Mouse (Mus musculus) mature B cell (primary cell): ENCODE data around the gene Zfp600.
"Not testable (repeated sequence)": the region's sequence is repeated elsewhere in the genome, so short reads cannot be mapped to it uniquely, and the experiment has no call there.

Experiments used
- in situ Hi-C: fragments of 300-500 bp; cut with MboI; formaldehyde crosslinking; loops from 2 replicates; pipeline ENCODE4 v1.14.3; 2019

Gene Zfp600

GRCm38 (mm10) chr4:146156524-146156923 is at the start of gene Zfp600:
TSS of gene Zfp600 (plus strand) at chr4:146156824.
- in situ Hi-C loops = not testable (repeated sequence)

- in situ Hi-C loops = not testable (repeated sequence)
These were observed 6.3 kb downstream of the Zfp600 start for GRCm38 (mm10) chr4:146162893-146163292.

DNA sequence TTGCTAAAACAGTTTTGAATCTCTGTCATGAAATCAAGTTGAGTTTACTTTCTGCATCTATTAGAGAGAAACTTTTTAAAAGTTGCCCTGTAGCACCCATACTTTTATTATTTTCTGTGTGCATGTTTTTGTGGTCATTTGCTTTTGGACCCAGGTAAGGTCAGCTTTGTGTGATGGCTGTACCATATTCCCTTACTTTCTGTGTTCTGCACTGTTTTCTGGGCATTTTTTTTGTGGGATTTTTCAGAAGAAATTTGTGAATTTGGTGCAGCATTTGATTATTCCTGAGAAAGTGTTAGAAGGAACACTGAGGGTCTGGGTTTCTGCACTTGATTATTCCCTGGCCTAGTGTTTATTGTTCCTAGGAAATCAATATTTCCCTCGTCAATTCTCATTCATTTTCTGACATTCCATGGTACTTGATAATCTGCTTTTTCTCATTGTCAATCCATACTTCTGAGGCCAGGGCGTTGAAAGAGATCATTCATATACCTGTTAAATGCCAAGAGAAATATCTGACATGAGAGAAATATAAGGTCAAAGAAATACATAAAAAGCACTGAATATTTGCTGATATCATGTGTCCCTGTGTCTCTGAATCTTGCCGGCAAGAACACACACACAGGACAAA is 10.7 kb downstream of the Zfp600 start:
- in situ Hi-C loops = not testable (repeated sequence)

- in situ Hi-C loops = not testable (repeated sequence)
These were observed 11.4 kb downstream of the Zfp600 start for GRCm38 (mm10) chr4:146167879-146168532.

DNA sequence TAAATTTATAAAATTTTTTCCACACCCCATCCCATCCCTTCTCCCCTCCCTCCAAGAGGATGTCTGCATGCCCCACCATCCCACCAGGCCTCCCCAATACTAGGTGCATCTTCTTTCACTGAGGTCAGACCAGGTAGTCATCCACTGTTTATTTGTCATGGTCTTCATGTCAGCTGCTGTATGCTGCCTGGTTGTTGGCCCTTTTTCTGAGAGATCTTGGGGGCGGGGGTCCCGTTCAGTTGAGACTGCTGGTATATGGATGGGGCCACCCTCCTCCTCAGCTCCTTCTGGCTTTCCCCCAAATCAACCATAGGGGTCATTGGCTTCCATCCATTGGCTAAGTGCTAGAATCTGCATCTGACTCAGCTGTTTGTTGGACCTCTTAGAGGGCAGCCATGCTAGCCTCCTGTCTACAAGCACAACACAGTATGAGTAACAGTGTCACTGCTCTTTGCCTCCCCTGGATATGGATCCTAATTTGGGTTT is 12.1 kb downstream of the Zfp600 start:
- in situ Hi-C loops = not testable (repeated sequence)

- in situ Hi-C loops = not testable (repeated sequence)
These were observed 17.0 kb downstream of the Zfp600 start for GRCm38 (mm10) chr4:146173378-146174226.

DNA sequence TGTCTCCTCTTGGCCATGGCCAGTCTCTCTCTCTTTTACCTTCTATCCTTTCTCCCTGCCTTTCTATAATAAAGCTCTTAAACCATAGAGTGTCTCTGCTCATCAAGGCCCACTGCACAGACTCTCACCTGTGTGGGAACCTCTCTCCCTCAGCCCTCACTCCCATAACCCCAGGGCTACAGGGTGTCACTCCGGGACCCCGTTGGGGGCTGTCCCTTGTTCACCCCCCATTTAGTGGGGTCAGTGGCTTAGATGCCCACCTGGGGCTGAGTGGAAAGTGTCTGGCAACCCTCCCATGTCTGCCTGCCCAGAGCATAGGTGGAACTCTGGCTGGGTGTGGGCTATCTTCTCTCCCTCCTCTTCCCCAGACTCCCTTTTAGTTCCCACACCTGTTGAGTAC is 47.7 kb downstream of the Zfp600 start:
- in situ Hi-C loops = not testable (repeated sequence)

DNA sequence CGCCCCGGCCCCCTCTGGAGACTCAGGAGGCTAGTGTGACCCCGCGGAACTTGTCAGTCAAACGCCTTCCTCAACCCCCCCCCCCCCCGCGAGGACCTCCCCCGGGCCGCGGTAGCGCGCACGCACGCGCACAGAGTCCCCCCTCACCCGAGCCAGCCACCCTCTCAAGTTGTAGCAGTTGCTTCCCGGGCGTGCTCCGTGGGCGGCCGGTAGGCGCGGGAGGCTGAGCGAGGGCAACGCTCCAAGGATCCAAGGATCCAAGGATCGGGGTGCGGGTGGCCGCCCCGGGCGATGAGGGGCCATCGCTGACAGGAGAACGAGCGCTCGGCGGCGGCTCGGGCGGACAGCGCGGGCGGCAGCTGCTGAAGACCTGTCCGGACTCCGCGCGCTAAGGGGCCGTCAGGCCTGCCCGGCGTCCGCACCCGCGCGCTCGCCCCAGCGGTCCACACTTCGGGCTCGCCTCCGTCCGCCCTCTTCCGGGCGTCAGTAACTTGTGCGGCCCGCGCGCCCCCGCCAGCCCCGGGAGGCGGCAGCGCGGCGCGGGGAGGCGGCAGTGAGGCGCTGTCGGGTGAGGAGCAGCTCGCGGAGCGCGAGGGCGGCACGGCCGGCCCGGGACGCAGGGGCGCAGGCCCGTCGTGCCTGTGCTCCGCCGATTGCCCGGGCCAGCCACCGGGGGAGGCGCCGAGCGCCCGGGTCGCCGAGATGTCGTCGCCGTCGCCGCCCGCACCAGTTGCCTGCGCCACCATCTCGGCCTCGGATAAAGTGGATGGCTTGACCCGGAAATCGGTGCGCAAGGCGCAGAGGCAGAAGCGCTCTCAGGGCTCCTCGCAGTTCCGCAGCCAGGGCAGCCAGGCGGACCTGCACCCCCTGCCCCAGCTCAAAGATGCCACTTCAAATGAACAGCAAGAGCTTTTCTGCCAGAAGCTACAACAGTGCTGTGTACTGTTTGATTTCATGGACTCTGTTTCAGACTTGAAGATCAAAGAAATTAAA is 82.9 kb downstream of the Zfp600 start:
- in situ Hi-C loops = not testable (repeated sequence)

GRCm38 (mm10) chr4:146242119-146242518 is 85.5 kb downstream of the Zfp600 start:
- in situ Hi-C loops = not testable (repeated sequence)
